In genomic region chr10:87450777-87451176, GRCm38 (mm10) we compare ENCODE assay signal across 22 mouse cellular contexts. TPM values are rescaled to one million over a fixed set of nuclear protein-coding genes. Genes with fewer than 3 reads are reported as not detected.
"Had no signal": no experiment of that assay in that cellular context is flagged by ENCODE, and none has a peak within 500 bp of the region (broad histone marks: within the 10 kb centered on the region; RNA-seq: fewer than 3 reads in every experiment).

No protein-coding gene starts in this region.

- H3K9me3 ChIP-seq: liver, embryonic 15.5 days; lung, embryonic 15.5 days; neural tube, embryonic 12.5 days had no signal

- H3K27me3 ChIP-seq: liver, embryonic 15.5 days; lung, embryonic 15.5 days; megakaryocyte, embryonic 14.5 days; neural tube, embryonic 12.5 days had no signal

- H3K4me2 ChIP-seq: liver, embryonic 15.5 days; lung, embryonic 15.5 days; neural tube, embryonic 12.5 days had no signal

- H3K36me3 ChIP-seq: liver, embryonic 15.5 days; lung, embryonic 15.5 days; neural tube, embryonic 12.5 days had no signal

- H3K4me3 ChIP-seq: liver, embryonic 15.5 days; lung, embryonic 15.5 days; megakaryocyte, embryonic 14.5 days; neural tube, embryonic 12.5 days had no signal

- H3K9ac ChIP-seq: liver, embryonic 15.5 days; liver, postnatal 0 days; lung, embryonic 15.5 days; neural tube, embryonic 12.5 days had no signal

- DNase-seq: liver, postnatal 0 days; lung, adult 2 months; lung, postnatal 14 days; lung, postnatal 36 days; midbrain, embryonic 14.5 days; retina, postnatal 1 day; right cerebral cortex, adult 18-20 months; right cerebral cortex, postnatal 25 days; right cerebral cortex, postnatal 4 days; spleen, adult 18-20 months; thymus, adult 18-20 months; thymus, postnatal 14 days; thymus, postnatal 36 days had no signal

- H3K4me1 ChIP-seq: liver, embryonic 15.5 days; lung, embryonic 15.5 days; megakaryocyte, embryonic 14.5 days had no signal

- ATAC-seq: liver, postnatal 0 days; lung, postnatal 0 days had no signal

- H3K27ac ChIP-seq: liver, embryonic 15.5 days; lung, embryonic 15.5 days; macrophage; neural tube, embryonic 12.5 days had no signal

RNA-seq across cellular contexts. Expression of gene Ascl1, which starts 42.7 kb away (rescaled TPM):
- total RNA-seq: megakaryocyte progenitor cell, adult 5-6 weeks; monocyte, adult 5-6 weeks; neutrophil, adult 5-6 weeks had no signal
- polyA plus RNA-seq: liver, postnatal 0 days; macrophage had no signal
